Mouse (Mus musculus) effector memory CD4-positive, alpha-beta T cell, adult 7 months (primary cell): ENCODE measurements around the gene Crtc1. TPM values are rescaled to one million over a fixed set of nuclear protein-coding genes. Genes with fewer than 3 reads are reported as not detected.

ENCODE experiments used
- polyA plus RNA-seq: library from polyadenylated mRNA; unstranded; fragments of 100-300 nt; shearing (Covaris generic); gene quantifications from one replicate; pipeline ENCODE4 v1.2.1, GENCODE M21; 2017

Crtc1 gene
- polyA plus RNA-seq, result 7.0 TPM

DNA sequence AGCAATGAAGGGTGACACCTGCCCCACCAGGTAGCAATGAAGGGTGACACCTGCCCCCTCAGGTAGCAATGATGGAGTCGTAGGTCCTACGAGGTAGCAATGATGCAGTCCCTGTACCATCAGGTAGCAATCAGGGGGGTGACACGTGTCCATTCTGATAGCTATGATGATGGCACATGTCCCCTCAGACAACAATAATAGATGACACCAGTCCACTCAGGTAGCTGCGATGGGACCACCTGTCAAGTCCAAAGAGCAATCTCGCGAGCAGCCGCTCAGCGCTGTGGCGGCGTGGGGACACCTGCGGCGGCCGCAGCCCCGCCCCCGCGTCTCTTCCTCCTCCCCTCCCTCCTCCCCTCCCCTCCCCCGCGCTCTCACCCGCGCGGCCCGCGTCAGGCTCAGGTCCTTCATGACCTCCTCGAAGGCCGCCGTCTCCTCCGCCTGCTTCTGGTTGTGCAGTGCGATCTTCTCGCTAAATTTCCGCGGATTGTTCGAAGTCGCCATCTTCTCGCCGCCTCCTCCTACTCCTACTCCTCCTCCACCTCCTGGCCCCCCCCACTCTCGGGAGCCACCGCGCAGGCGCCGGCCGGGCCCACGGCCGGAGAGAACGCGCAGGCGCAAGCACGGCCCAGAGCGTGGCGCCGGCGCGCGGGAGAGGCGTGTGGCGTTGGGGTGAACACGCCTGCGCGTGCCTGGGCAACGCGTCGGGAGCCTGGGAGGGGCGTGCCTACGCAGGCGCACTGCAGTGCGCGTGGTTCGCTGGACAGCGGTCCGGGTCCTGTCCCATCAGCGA, at the start of gene Crtc1:
Crtc1 (minus strand) TSS at position 525 of the 793 bp plus-strand sequence.

DNA sequence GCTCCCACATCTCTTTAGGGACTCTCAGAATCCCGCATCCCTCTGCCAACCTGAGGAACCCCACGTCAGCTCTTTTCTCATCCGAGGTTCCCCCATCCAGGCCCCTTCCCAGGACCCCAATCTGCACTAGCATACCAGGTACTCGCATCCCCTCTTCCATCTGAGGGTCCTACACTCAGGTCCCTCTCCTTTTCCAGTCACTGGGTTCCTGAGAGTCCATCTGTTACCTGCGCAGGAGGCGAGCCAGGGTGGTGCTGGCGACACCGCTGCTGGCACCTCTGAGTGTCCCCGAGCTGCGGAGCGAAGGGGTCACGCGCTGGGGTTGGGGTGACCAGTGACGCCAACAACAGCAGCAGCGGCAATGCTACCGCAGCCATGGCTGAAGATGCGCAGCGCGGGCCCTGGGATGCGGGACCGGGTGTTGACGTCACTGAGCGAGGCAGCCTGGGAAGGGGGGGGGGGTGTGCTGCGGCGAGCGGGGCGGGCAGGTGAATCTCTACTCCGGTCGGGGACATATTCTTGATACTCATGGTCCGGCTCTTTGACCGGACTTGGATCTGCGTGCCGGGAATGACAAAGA, 47.7 kb upstream of the Crtc1 start, which contains the start of gene Tmem59l:
Tmem59l (minus strand) TSS at position 418 of the 580 bp plus-strand sequence.

DNA sequence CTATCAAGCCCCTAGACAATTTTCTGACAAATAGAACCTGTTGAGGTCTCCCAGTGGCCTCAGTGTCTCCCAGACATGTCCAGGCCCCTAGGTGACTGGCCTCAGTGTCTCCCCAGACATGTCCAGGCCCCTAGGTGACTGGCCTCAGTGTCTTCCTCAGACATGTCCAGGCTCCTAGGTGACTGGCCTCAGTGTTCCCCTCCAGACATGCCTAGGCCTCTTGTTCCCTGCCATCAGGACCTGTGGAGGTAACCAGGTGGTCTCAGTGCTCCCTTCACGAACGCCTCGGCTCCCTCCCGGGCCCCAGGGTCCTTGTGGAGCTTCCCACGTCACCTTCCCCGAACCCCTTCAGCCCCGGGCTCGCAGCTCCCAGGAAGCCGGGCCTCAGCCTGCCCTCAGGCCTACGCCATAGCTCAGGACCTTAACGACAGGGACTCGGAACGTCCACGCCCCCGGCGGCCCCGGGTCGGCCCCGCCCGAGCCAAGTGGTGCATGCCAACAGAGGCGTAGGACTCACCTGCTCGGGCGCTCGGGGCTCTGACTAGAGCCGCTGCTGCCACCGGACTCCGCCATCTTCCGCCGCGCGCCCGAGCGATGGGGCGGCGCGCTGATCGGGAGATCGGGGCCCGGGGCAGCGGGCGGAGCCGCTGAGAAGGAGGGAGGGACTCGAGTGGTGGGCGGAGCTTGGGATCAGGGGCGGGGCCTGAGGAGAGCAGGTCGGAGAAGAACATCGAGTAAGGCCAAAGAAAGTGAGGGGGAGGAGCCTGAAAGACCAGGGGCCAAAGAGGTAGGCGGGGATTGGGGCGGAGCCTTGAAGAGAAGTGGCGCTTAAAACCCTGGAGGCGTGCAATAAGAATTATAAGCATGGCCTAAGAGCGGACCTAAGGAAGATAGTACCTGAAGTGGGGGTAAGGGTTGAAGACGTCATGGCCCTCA, 37.2 kb upstream of the Crtc1 start, which contains the start of gene Klhl26:
Klhl26 (minus strand) TSS at position 636 of the 936 bp plus-strand sequence.

DNA sequence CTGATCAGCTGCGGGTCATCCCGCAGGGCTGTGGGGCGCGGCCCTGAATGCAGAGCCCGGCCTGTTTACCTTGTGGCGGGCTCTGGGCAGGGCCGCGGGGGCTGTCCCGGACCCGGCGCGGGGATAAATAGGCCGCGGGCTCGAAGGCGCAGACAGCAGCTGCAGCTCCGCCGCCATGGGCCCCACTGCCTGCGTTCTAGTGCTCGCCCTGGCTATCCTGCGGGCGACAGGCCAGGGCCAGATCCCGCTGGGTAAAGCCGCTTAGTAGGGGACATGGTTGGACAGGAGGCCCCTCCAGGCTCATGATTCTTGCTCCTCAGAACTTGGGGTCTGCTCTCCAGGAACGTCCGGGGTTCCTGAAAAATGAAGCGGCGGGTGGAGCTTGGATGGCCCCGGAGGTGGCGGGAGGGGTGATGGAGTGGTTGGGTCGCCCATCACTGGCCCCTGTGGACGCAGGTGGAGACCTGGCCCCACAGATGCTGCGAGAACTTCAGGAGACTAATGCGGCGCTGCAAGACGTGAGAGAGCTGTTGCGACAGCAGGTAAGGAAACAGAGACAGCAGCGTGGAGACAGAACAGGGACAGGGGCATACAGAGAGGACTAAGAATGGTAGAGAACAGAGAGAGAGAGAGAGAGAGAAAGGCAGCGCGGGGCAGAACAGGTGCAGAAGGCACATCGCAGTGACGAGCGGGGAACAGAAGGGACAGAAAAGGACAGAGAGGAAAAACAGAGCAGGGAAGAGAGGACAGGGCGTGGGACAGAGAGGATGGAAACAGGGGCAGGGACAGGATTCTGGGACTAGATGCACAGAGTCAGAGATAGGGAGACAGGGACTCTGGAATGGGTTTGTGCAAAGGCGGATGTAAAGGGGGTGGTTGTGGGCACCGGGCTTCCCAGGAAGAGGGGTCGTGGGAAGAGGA, 65.7 kb downstream of the Crtc1 start, which contains the start of gene Comp:
Comp (plus strand) TSS at position 162 of the 921 bp plus-strand sequence.

DNA sequence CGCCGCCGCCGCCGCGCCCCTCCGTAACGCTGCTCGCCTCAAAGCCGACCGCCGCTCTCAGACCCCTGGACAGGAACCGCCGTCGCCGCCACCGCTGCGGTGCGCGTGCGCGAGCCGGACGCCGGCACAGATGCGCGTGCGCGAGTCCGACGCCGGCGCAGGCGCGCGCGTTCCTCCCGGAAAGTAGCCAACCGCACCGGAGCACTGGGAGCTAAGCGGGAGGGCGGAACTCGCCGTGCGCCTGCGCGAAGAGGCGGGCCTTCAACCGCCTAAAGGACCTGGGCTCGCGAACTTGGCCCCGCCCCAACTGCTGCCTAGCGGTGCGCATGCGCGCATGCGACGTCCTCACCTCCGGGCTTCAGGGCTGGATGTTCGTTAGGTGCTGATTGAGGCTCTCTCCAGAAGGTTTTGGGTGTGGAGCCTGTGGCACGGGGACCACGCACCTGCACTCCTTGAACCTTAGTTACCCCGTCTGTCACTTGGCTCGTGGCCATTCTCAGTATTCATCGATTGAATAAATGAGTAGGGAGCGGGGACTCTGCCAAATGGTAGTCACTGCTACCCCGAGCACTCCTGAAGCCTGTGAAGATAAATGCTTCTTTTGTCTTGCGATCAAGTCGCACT, 86.1 kb downstream of the Crtc1 start, which contains the start of gene Upf1:
Upf1 (minus strand) TSS at position 85 of the 624 bp plus-strand sequence.

Other genes with a start within 250 kb of the Crtc1 start
- 5.2 TPM for gene Slc25a42, start 227.3 kb downstream of the Crtc1 start, polyA plus RNA-seq
- 27.4 TPM for gene Sugp2, start 205.4 kb downstream of the Crtc1 start, polyA plus RNA-seq
- gene Armc6, start 205.1 kb downstream of the Crtc1 start, polyA plus RNA-seq, result 11.4 TPM
- gene Homer3, start 156.8 kb downstream of the Crtc1 start, polyA plus RNA-seq, result 0.74 TPM
- gene Ddx49, start 137.1 kb downstream of the Crtc1 start, polyA plus RNA-seq, result 44.5 TPM
- gene Cope, start 137.1 kb downstream of the Crtc1 start, polyA plus RNA-seq, result 268 TPM
- gene Cers1, start 123.8 kb downstream of the Crtc1 start, polyA plus RNA-seq, result 0.16 TPM
- gene Gdf1, start 109.8 kb downstream of the Crtc1 start, polyA plus RNA-seq, result 0.52 TPM
- 68.5 TPM for gene Upf1, start 86.3 kb downstream of the Crtc1 start, polyA plus RNA-seq
- gene Comp, start 66.0 kb downstream of the Crtc1 start, polyA plus RNA-seq, result 2.8 TPM
- 9.9 TPM for gene Klhl26, start 37.4 kb upstream of the Crtc1 start, polyA plus RNA-seq
- gene Tmem59l, start 47.8 kb upstream of the Crtc1 start, polyA plus RNA-seq, result not detected
- gene Crlf1, start 53.6 kb upstream of the Crtc1 start, polyA plus RNA-seq, result not detected
- 57.8 TPM for gene Rex1bd, start 67.2 kb upstream of the Crtc1 start, polyA plus RNA-seq
- 1,269 TPM for gene Uba52, start 71.2 kb upstream of the Crtc1 start, polyA plus RNA-seq
- 378 TPM for gene Fkbp8, start 88.1 kb upstream of the Crtc1 start, polyA plus RNA-seq
- 64.6 TPM for gene Kxd1, start 88.4 kb upstream of the Crtc1 start, polyA plus RNA-seq
- 38.5 TPM for gene Ell, start 99.9 kb upstream of the Crtc1 start, polyA plus RNA-seq
- gene Isyna1, start 154.8 kb upstream of the Crtc1 start, polyA plus RNA-seq, result 93.3 TPM
- gene Ssbp4, start 169.3 kb upstream of the Crtc1 start, polyA plus RNA-seq, result 148 TPM
- gene Lrrc25, start 176.6 kb upstream of the Crtc1 start, polyA plus RNA-seq, result not detected
- not detected for gene Gdf15, start 192.9 kb upstream of the Crtc1 start, polyA plus RNA-seq
- 0.79 TPM for gene Pgpep1, start 220.8 kb upstream of the Crtc1 start, polyA plus RNA-seq
- gene Lsm4, start 233.7 kb upstream of the Crtc1 start, polyA plus RNA-seq, result 249 TPM